Mouse (Mus musculus) heart, adult 2 months (tissue): ENCODE data around the gene Gm42906.

Source experiments
- EP300 ChIP-seq: fragments of 200-500 bp; IDR thresholded peaks from 2 replicates; pipeline ENCODE4 v1.6.1; 2011; ENCODE audit warnings: low read depth, low read length, control low read depth; ENCODE audit not compliant: insufficient read depth
- POLR2A ChIP-seq: fragments of 200-500 bp; IDR thresholded peaks from 2 replicates; pipeline ENCODE4 v1.6.1; 2011; ENCODE audit warnings: mild to moderate bottlenecking, low read depth, low read length, control low read depth; ENCODE audit not compliant: insufficient read depth

GRCm38 (mm10) chr5:151407493-151407892 is 20.5 kb downstream of the Gm42906 start:
- no peak for TF ChIP-seq POLR2A
- no peak for TF ChIP-seq EP300
